Mouse (Mus musculus): ENCODE measurements around the gene Pdha2. TPM values are rescaled to one million over a fixed set of nuclear protein-coding genes. Genes with fewer than 3 reads are reported as not detected.

The Pdha2 gene
- polyA plus RNA-seq (2016; fragmentation: Nextera tagmentation; extraction: Ambion mirVana): not detected in 2 replicates

GRCm38 (mm10) chr3:141212255-141212654 is at the start of gene Pdha2:
Pdha2 (minus strand) TSS chr3:141212355.
- Histone ChIP-seq H3K27me3 (no peaks in the 10 kb centered on the region), H3K4me1 (no peaks in the 10 kb centered on the region), H3K27ac (no peak within 1 kb of the TSS), H3K4me3 (no peak within 1 kb of the TSS), H3K9ac (no peak within 1 kb of the TSS), H3K4me2 (replicated peaks) (no peak within 1 kb of the TSS), H3K36me3 (no peaks in the 10 kb centered on the region), H3K9me3 (replicated peaks) (0 out of 2 replicates have a peak, but pooled peaks cover 7% of the 10 kb centered on the region)
- 88% methylated on average over 5 of the region's 5 CpGs for WGBS
- ATAC-seq (ENCODE audit: low FRiP score): no peak

- Histone ChIP-seq H3K9me3 (replicated peaks) (no peaks in the 10 kb centered on the region), H3K36me3 (no peaks in the 10 kb centered on the region), H3K9ac (no peak overlapping the region), H3K4me3 (no peak overlapping the region), H3K4me2 (replicated peaks) (no peak overlapping the region), H3K27me3 (no peaks in the 10 kb centered on the region), H3K4me1 (no peaks in the 10 kb centered on the region), H3K27ac (no peak overlapping the region)
- 100% methylated on average over 1 of the region's 1 CpGs for WGBS
- ATAC-seq (ENCODE audit: low FRiP score): no peak
These were observed 48.4 kb upstream of the Pdha2 start for GRCm38 (mm10) chr3:141260518-141260917.

- WGBS: 97% methylated on average over 1 of the region's 1 CpGs
- no peak overlapping the region for H3K4me2 ChIP-seq (replicated peaks)
These were observed 39.3 kb upstream of the Pdha2 start for GRCm38 (mm10) chr3:141251440-141251839.

GRCm38 (mm10) chr3:141244725-141245298 is 32.7 kb upstream of the Pdha2 start:
- no peak overlapping the region for H3K4me3 ChIP-seq
- ATAC-seq (ENCODE audit: low FRiP score): no peak
- H3K27ac ChIP-seq: no peak overlapping the region
- H3K36me3 ChIP-seq: no peaks in the 10 kb centered on the region
- no peaks in the 10 kb centered on the region for H3K27me3 ChIP-seq
- H3K4me1 ChIP-seq: no peaks in the 10 kb centered on the region
- no peak overlapping the region for H3K4me2 ChIP-seq (replicated peaks)
- H3K9me3 ChIP-seq (replicated peaks): no peaks in the 10 kb centered on the region
- WGBS: 52% methylated on average over 5 of the region's 5 CpGs
- H3K9ac ChIP-seq: no peak overlapping the region

More at GRCm38 (mm10) chr3:141251440-141251839, 39.3 kb upstream of the Pdha2 start:
- Histone ChIP-seq H3K9ac (no peak overlapping the region), H3K4me3 (no peak overlapping the region), H3K27ac (no peak overlapping the region), H3K27me3 (no peaks in the 10 kb centered on the region), H3K9me3 (replicated peaks) (no peaks in the 10 kb centered on the region), H3K4me1 (no peaks in the 10 kb centered on the region), H3K36me3 (no peaks in the 10 kb centered on the region)
- no peak for ATAC-seq (ENCODE audit: low FRiP score)

- no peak for ATAC-seq (ENCODE audit: low FRiP score)
- Histone ChIP-seq H3K4me1 (no peaks in the 10 kb centered on the region), H3K4me2 (replicated peaks) (no peak overlapping the region), H3K4me3 (no peak overlapping the region), H3K27ac (no peak overlapping the region), H3K27me3 (no peaks in the 10 kb centered on the region), H3K9me3 (replicated peaks) (no peaks in the 10 kb centered on the region), H3K9ac (no peak overlapping the region), H3K36me3 (no peaks in the 10 kb centered on the region)
- 78% methylated on average over 2 of the region's 2 CpGs for WGBS
These were observed 25.9 kb upstream of the Pdha2 start for GRCm38 (mm10) chr3:141238071-141238470.

- H3K4me1 ChIP-seq: no peaks in the 10 kb centered on the region
- 63% methylated on average over 2 of the region's 2 CpGs for WGBS
- ATAC-seq (ENCODE audit: low FRiP score): no peak
- no peak overlapping the region for H3K9ac ChIP-seq
- H3K4me2 ChIP-seq (replicated peaks): no peak overlapping the region
- H3K36me3 ChIP-seq: no peaks in the 10 kb centered on the region
- no peaks in the 10 kb centered on the region for H3K27me3 ChIP-seq
- no peaks in the 10 kb centered on the region for H3K9me3 ChIP-seq (replicated peaks)
- H3K27ac ChIP-seq: no peak overlapping the region
- H3K4me3 ChIP-seq: no peak overlapping the region
These were observed 17.0 kb upstream of the Pdha2 start for GRCm38 (mm10) chr3:141229148-141229547.

GRCm38 (mm10) chr3:141222339-141222738 is 10.2 kb upstream of the Pdha2 start:
- Histone ChIP-seq H3K4me1 (no peaks in the 10 kb centered on the region), H3K9ac (no peak overlapping the region), H3K27ac (no peak overlapping the region), H3K4me3 (no peak overlapping the region), H3K9me3 (replicated peaks) (no peaks in the 10 kb centered on the region), H3K27me3 (no peaks in the 10 kb centered on the region), H3K36me3 (no peaks in the 10 kb centered on the region), H3K4me2 (replicated peaks) (no peak overlapping the region)
- 57% methylated on average over 1 of the region's 1 CpGs for WGBS
- no peak for ATAC-seq (ENCODE audit: low FRiP score)

GRCm38 (mm10) chr3:141218561-141218960 is 6.4 kb upstream of the Pdha2 start:
- Histone ChIP-seq H3K4me3 (no peak overlapping the region), H3K27ac (no peak overlapping the region), H3K9ac (no peak overlapping the region), H3K4me2 (replicated peaks) (no peak overlapping the region), H3K27me3 (no peaks in the 10 kb centered on the region), H3K4me1 (no peaks in the 10 kb centered on the region), H3K9me3 (replicated peaks) (no peaks in the 10 kb centered on the region), H3K36me3 (no peaks in the 10 kb centered on the region)
- WGBS: 69% methylated on average over 2 of the region's 2 CpGs
- ATAC-seq (ENCODE audit: low FRiP score): no peak

GRCm38 (mm10) chr3:141216999-141217398 is 4.8 kb upstream of the Pdha2 start:
- ATAC-seq (ENCODE audit: low FRiP score): no peak
- H3K4me1 ChIP-seq: no peaks in the 10 kb centered on the region
- H3K27ac ChIP-seq: no peak overlapping the region
- no peak overlapping the region for H3K4me2 ChIP-seq (replicated peaks)
- H3K27me3 ChIP-seq: no peaks in the 10 kb centered on the region
- no peaks in the 10 kb centered on the region for H3K9me3 ChIP-seq (replicated peaks)
- no peaks in the 10 kb centered on the region for H3K36me3 ChIP-seq
- H3K9ac ChIP-seq: no peak overlapping the region
- no peak overlapping the region for H3K4me3 ChIP-seq

- WGBS: 74% methylated on average over 6 of the region's 6 CpGs
- Histone ChIP-seq H3K27ac (no peak overlapping the region), H3K4me3 (no peak overlapping the region), H3K4me1 (no peaks in the 10 kb centered on the region), H3K9me3 (replicated peaks) (0 out of 2 replicates have a peak, but pooled peaks cover 2% of the 10 kb centered on the region), H3K4me2 (replicated peaks) (no peak overlapping the region), H3K9ac (no peak overlapping the region), H3K27me3 (no peaks in the 10 kb centered on the region), H3K36me3 (no peaks in the 10 kb centered on the region)
- ATAC-seq (ENCODE audit: low FRiP score): no peak
These were observed 4.1 kb upstream of the Pdha2 start for GRCm38 (mm10) chr3:141216237-141216636.

GRCm38 (mm10) chr3:141214789-141215188 is 2.6 kb upstream of the Pdha2 start:
- ATAC-seq (ENCODE audit: low FRiP score): no peak
- Histone ChIP-seq H3K4me2 (replicated peaks) (no peak overlapping the region), H3K4me3 (no peak overlapping the region), H3K36me3 (no peaks in the 10 kb centered on the region), H3K27ac (no peak overlapping the region), H3K27me3 (no peaks in the 10 kb centered on the region), H3K9me3 (replicated peaks) (0 out of 2 replicates have a peak, but pooled peaks cover 7% of the 10 kb centered on the region), H3K4me1 (no peaks in the 10 kb centered on the region), H3K9ac (no peak overlapping the region)
- 82% methylated on average over 2 of the region's 2 CpGs for WGBS

GRCm38 (mm10) chr3:141214197-141214596 is 2.0 kb upstream of the Pdha2 start:
- Histone ChIP-seq H3K4me3 (no peak overlapping the region), H3K4me2 (replicated peaks) (no peak overlapping the region), H3K9ac (no peak overlapping the region), H3K27ac (no peak overlapping the region), H3K36me3 (no peaks in the 10 kb centered on the region), H3K4me1 (no peaks in the 10 kb centered on the region), H3K9me3 (replicated peaks) (0 out of 2 replicates have a peak, but pooled peaks cover 7% of the 10 kb centered on the region), H3K27me3 (no peaks in the 10 kb centered on the region)
- ATAC-seq (ENCODE audit: low FRiP score): no peak

- H3K27me3 ChIP-seq: no peaks in the 10 kb centered on the region
- H3K36me3 ChIP-seq: no peaks in the 10 kb centered on the region
- no peak for ATAC-seq (ENCODE audit: low FRiP score)
- WGBS: 96% methylated on average over 17 of the region's 17 CpGs
- no peak overlapping the region for H3K4me3 ChIP-seq
- no peak overlapping the region for H3K27ac ChIP-seq
- H3K9me3 ChIP-seq (replicated peaks): 0 out of 2 replicates have a peak, but pooled peaks cover 7% of the 10 kb centered on the region
- no peaks in the 10 kb centered on the region for H3K4me1 ChIP-seq
- no peak overlapping the region for H3K4me2 ChIP-seq (replicated peaks)
- no peak overlapping the region for H3K9ac ChIP-seq
These were observed 511 bp downstream of the Pdha2 start for GRCm38 (mm10) chr3:141211644-141212043.

All from hindbrain, embryonic 12.5 days (tissue).